Mouse (Mus musculus): ENCODE data around the gene Alyref. TPM values are rescaled to one million over a fixed set of nuclear protein-coding genes. Genes with fewer than 3 reads are reported as not detected.

Alyref gene
- polyA plus RNA-seq, 1 experiment from 2014 or later: 361 TPM

- no peaks in the 10 kb centered on the region for H3K27me3 ChIP-seq (ENCODE audit: insufficient read depth, low read length)
- H3K9ac ChIP-seq (ENCODE audit: low read depth, low read length): peak within 1 kb of the TSS; percentile 86
- H3K4me1 ChIP-seq (replicated peaks; ENCODE audit: insufficient read depth, low read length): peaks cover 14% of the 10 kb centered on the region
- WGBS: 16% methylated on average over 5 of the region's 5 CpGs
- H3K36me3 ChIP-seq (ENCODE audit: insufficient read depth, low read length): peaks cover 22% of the 10 kb centered on the region
- no peak for DNase-seq (ENCODE audit: low spot score)
- no peaks in the 10 kb centered on the region for H3K9me3 ChIP-seq (replicated peaks; ENCODE audit: low read length)
- H3K4me2 ChIP-seq (ENCODE audit: low read length): peak within 1 kb of the TSS; percentile 75
- no peak for TF ChIP-seq CTCF (IDR thresholded peaks at IDR 0.05; ENCODE audit: low read depth)
- peak; percentile 18; the same call in 1 of the 2 replicates for ATAC-seq (replicated peaks; ENCODE audit: low FRiP score, low read depth)
- peak within 1 kb of the TSS; percentile 91 for H3K4me3 ChIP-seq (replicated peaks; ENCODE audit: low read depth, low read length)
- H3K27ac ChIP-seq: peak within 1 kb of the TSS; percentile 95
Observed at GRCm38 (mm10) chr11:120625152-120625775, 27.1 kb upstream of the Alyref start, which contains the start of gene Sirt7. Gene Sirt7, minus strand, starts transcription at chr11:120625240.

GRCm38 (mm10) chr11:120624680-120625111, 26.5 kb upstream of the Alyref start:
- under 1% methylated on average over 53 of the region's 53 CpGs for WGBS
- Histone ChIP-seq H3K4me2 (ENCODE audit: low read length) (peak overlapping the region; percentile 75), H3K9ac (ENCODE audit: low read depth, low read length) (peak overlapping the region; percentile 86), H3K27ac (peak overlapping the region; percentile 95), H3K36me3 (ENCODE audit: insufficient read depth, low read length) (peaks cover 28% of the 10 kb centered on the region), H3K27me3 (ENCODE audit: insufficient read depth, low read length) (no peaks in the 10 kb centered on the region), H3K4me3 (replicated peaks; ENCODE audit: low read depth, low read length) (peak overlapping the region; percentile 91), H3K9me3 (replicated peaks; ENCODE audit: low read length) (no peaks in the 10 kb centered on the region), H3K4me1 (replicated peaks; ENCODE audit: insufficient read depth, low read length) (peaks cover 8% of the 10 kb centered on the region)
- ATAC-seq (replicated peaks; ENCODE audit: low FRiP score, low read depth) (peak; percentile 62), DNase-seq (ENCODE audit: low spot score) (peak; percentile 96)
- TF ChIP-seq CTCF (IDR thresholded peaks at IDR 0.05; ENCODE audit: low read depth): no peak

- H3K36me3 ChIP-seq (ENCODE audit: insufficient read depth, low read length): peaks cover 28% of the 10 kb centered on the region
- TF ChIP-seq CTCF (IDR thresholded peaks at IDR 0.05; ENCODE audit: low read depth): peak; percentile 73
- no peaks in the 10 kb centered on the region for H3K27me3 ChIP-seq (ENCODE audit: insufficient read depth, low read length)
- DNase-seq (ENCODE audit: low spot score): peak; percentile 81
- H3K9ac ChIP-seq (ENCODE audit: low read depth, low read length): peak overlapping the region; percentile 86
- ATAC-seq (replicated peaks; ENCODE audit: low FRiP score, low read depth): peak; percentile 64
- 12% methylated on average over 30 of the region's 30 CpGs for WGBS
- no peaks in the 10 kb centered on the region for H3K9me3 ChIP-seq (replicated peaks; ENCODE audit: low read length)
- H3K27ac ChIP-seq: peak overlapping the region; percentile 95
- peak overlapping the region; percentile 91 for H3K4me3 ChIP-seq (replicated peaks; ENCODE audit: low read depth, low read length)
- peak overlapping the region; percentile 75 for H3K4me2 ChIP-seq (ENCODE audit: low read length)
- peaks cover 5% of the 10 kb centered on the region; the same call in 1 of the 2 replicates for H3K4me1 ChIP-seq (replicated peaks; ENCODE audit: insufficient read depth, low read length)
Observed at GRCm38 (mm10) chr11:120623961-120624679, 26.0 kb upstream of the Alyref start.

- Histone ChIP-seq H3K27me3 (ENCODE audit: insufficient read depth, low read length) (no peaks in the 10 kb centered on the region), H3K27ac (no peak overlapping the region), H3K4me2 (ENCODE audit: low read length) (no peak overlapping the region), H3K4me3 (replicated peaks; ENCODE audit: low read depth, low read length) (no peak overlapping the region), H3K36me3 (ENCODE audit: insufficient read depth, low read length) (peaks cover 22% of the 10 kb centered on the region), H3K9ac (ENCODE audit: low read depth, low read length) (no peak overlapping the region), H3K9me3 (replicated peaks; ENCODE audit: low read length) (no peaks in the 10 kb centered on the region), H3K4me1 (replicated peaks; ENCODE audit: insufficient read depth, low read length) (peaks cover 5% of the 10 kb centered on the region; the same call in 1 of the 2 replicates)
- 96% methylated on average over 6 of the region's 6 CpGs for WGBS
- no peak for TF ChIP-seq CTCF (IDR thresholded peaks at IDR 0.05; ENCODE audit: low read depth)
- DNase-seq (ENCODE audit: low spot score) (no peak), ATAC-seq (replicated peaks; ENCODE audit: low FRiP score, low read depth) (no peak)
Observed at GRCm38 (mm10) chr11:120622805-120623204, 24.6 kb upstream of the Alyref start.

GRCm38 (mm10) chr11:120620195-120620594, 22.0 kb upstream of the Alyref start:
- peaks cover 8% of the 10 kb centered on the region; the same call in 1 of the 2 replicates for H3K4me1 ChIP-seq (replicated peaks; ENCODE audit: insufficient read depth, low read length)
- WGBS: 92% methylated on average over 14 of the region's 14 CpGs
- H3K9ac ChIP-seq (ENCODE audit: low read depth, low read length): no peak overlapping the region
- H3K9me3 ChIP-seq (replicated peaks; ENCODE audit: low read length): no peaks in the 10 kb centered on the region
- H3K36me3 ChIP-seq (ENCODE audit: insufficient read depth, low read length): peaks cover 16% of the 10 kb centered on the region
- H3K4me3 ChIP-seq (replicated peaks; ENCODE audit: low read depth, low read length): no peak overlapping the region
- H3K4me2 ChIP-seq (ENCODE audit: low read length): no peak overlapping the region
- ATAC-seq (replicated peaks; ENCODE audit: low FRiP score, low read depth) (no peak), DNase-seq (ENCODE audit: low spot score) (no peak)
- H3K27me3 ChIP-seq (ENCODE audit: insufficient read depth, low read length): no peaks in the 10 kb centered on the region
- no peak for TF ChIP-seq CTCF (IDR thresholded peaks at IDR 0.05; ENCODE audit: low read depth)
- no peak overlapping the region for H3K27ac ChIP-seq

All from kidney, postnatal 0 days (tissue).